Mouse (Mus musculus): Measurements from ENCODE around the gene Gm4177.
"Not testable (repeated sequence)": the region's sequence is repeated elsewhere in the genome, so short reads cannot be mapped to it uniquely, and the experiment has no call there.

GRCm38 (mm10) chr7:21844167-21844566 is 47.6 kb upstream of the Gm4177 start, which contains the start of gene Gm5725:
- TF ChIP-seq ZNF384 (IDR thresholded peaks at IDR 0.05; ENCODE audit: low read depth, low read length); HCFC1 (IDR thresholded peaks at IDR 0.05; ENCODE audit: borderline replicate concordance, insufficient read depth, low read length); ZC3H11A (IDR thresholded peaks at IDR 0.05; ENCODE audit: borderline replicate concordance, low read depth, low read length): not testable (repeated sequence)

Data from ES-E14 (cell line).